Mouse (Mus musculus) gastrocnemius, adult 2 months (tissue): ENCODE measurements around the gene Abcc6. TPM values are rescaled to one million over a fixed set of nuclear protein-coding genes. Genes with fewer than 3 reads are reported as not detected.

Experiments used
- DNase-seq: peaks from one replicate; pipeline ENCODE4 v3.0.0; 2022
- H3K27ac ChIP-seq: fragments of 200-600 bp; 2 replicates; pipeline ENCODE4 v1.8.1; 2022; ENCODE audit warnings: mild to moderate bottlenecking
- H3K4me3 ChIP-seq: fragments of 200-600 bp; 2 replicates; pipeline ENCODE4 v1.8.1; 2022; ENCODE audit warnings: mild to moderate bottlenecking, moderate library complexity
- CTCF ChIP-seq: fragments of 200-600 bp; IDR thresholded peaks from 2 replicates; pipeline ENCODE4 v1.8.1; 2022; ENCODE audit warnings: antibody characterized with exemption, mild to moderate bottlenecking, moderate library complexity
- intact Hi-C: fragments of 180-260 bp; cut with DNase I; formaldehyde crosslinking; loops from one replicate; pipeline ENCODE4 v1.15.1; 2025
- long read RNA-seq, 2 experiments: library from polyadenylated mRNA; stranded (forward); transcript quantifications; one replicate each; pipeline ENCODE4 v2.0.0; 2021
- total RNA-seq, 2 experiments: library from RNA; stranded (reverse); gene quantifications; 2 replicates each; pipeline ENCODE4 v1.2.3; 2021

Gene Abcc6
- total RNA-seq: under 1 TPM in 1 of 2 experiments, not detected in 1; 0.20 TPM
- long read RNA-seq, experiment 1: 0 reads
- long read RNA-seq, experiment 2: 0 reads

GRCm38 (mm10) chr7:46030145-46030488, at the start of gene Abcc6:
Gene Abcc6, minus strand, starts transcription at chr7:46030302.
- Histone ChIP-seq H3K27ac (no peak within 1 kb of the TSS), H3K4me3 (no peak within 1 kb of the TSS)
- no peak for TF ChIP-seq CTCF
- intact Hi-C loops: no loop called here
- no peak for DNase-seq

- H3K4me3 ChIP-seq: no peak overlapping the region
- no peak overlapping the region for H3K27ac ChIP-seq
- DNase-seq: no peak
- intact Hi-C loops: no loop called here
- TF ChIP-seq CTCF: no peak
Observed at GRCm38 (mm10) chr7:46077675-46078074, 47.6 kb upstream of the Abcc6 start.

- no peak for DNase-seq
- H3K27ac ChIP-seq: no peak overlapping the region
- TF ChIP-seq CTCF: no peak
- H3K4me3 ChIP-seq: no peak overlapping the region
- intact Hi-C loops: no loop called here
Observed at GRCm38 (mm10) chr7:46076844-46077243, 46.7 kb upstream of the Abcc6 start.

GRCm38 (mm10) chr7:46068831-46069230, 38.7 kb upstream of the Abcc6 start:
- peak; percentile 59 for DNase-seq
- intact Hi-C loops: no loop called here
- peak overlapping the region; percentile 72 for H3K27ac ChIP-seq
- no peak for TF ChIP-seq CTCF
- H3K4me3 ChIP-seq: no peak overlapping the region

- Histone ChIP-seq H3K27ac (no peak overlapping the region), H3K4me3 (no peak overlapping the region)
- no peak for TF ChIP-seq CTCF
- intact Hi-C loops: no loop called here
- no peak for DNase-seq
Observed at GRCm38 (mm10) chr7:46063296-46063695, 33.2 kb upstream of the Abcc6 start.

- intact Hi-C loops: no loop called here
Observed at GRCm38 (mm10) chr7:46061614-46062013, 31.5 kb upstream of the Abcc6 start.

GRCm38 (mm10) chr7:46060688-46061087, 30.6 kb upstream of the Abcc6 start:
- no peak overlapping the region for H3K4me3 ChIP-seq
- TF ChIP-seq CTCF: no peak
- no peak for DNase-seq
- intact Hi-C loops: no loop called here
- no peak overlapping the region for H3K27ac ChIP-seq

More at GRCm38 (mm10) chr7:46061614-46062013, 31.5 kb upstream of the Abcc6 start:
- no peak for TF ChIP-seq CTCF
- no peak for DNase-seq
- no peak overlapping the region for H3K27ac ChIP-seq
- no peak overlapping the region for H3K4me3 ChIP-seq

- no peak for TF ChIP-seq CTCF
- intact Hi-C loops: no loop called here
- H3K4me3 ChIP-seq: peak overlapping the region; percentile 26; the same call in 1 of the 2 replicates
- no peak overlapping the region for H3K27ac ChIP-seq
- DNase-seq: no peak
Observed at GRCm38 (mm10) chr7:46058882-46059281, 28.8 kb upstream of the Abcc6 start.

- Histone ChIP-seq H3K27ac (no peak overlapping the region), H3K4me3 (no peak overlapping the region)
- DNase-seq: no peak
- no peak for TF ChIP-seq CTCF
- intact Hi-C loops: no loop called here
Observed at GRCm38 (mm10) chr7:46053566-46053965, 23.5 kb upstream of the Abcc6 start.

- peak; percentile 28; the same call in 1 of the 2 replicates for TF ChIP-seq CTCF
- Histone ChIP-seq H3K27ac (no peak overlapping the region), H3K4me3 (no peak overlapping the region)
- intact Hi-C loops: no loop called here
- no peak for DNase-seq
Observed at GRCm38 (mm10) chr7:46052161-46052821, 22.2 kb upstream of the Abcc6 start.

GRCm38 (mm10) chr7:46049981-46050380, 19.9 kb upstream of the Abcc6 start:
- DNase-seq: no peak
- no peak overlapping the region for H3K4me3 ChIP-seq
- H3K27ac ChIP-seq: no peak overlapping the region
- no peak for TF ChIP-seq CTCF
- intact Hi-C loops: no loop called here

GRCm38 (mm10) chr7:46047873-46048562, 17.9 kb upstream of the Abcc6 start:
- DNase-seq: no peak
- H3K4me3 ChIP-seq: no peak overlapping the region
- H3K27ac ChIP-seq: no peak overlapping the region
- intact Hi-C loops: no loop called here
- no peak for TF ChIP-seq CTCF

GRCm38 (mm10) chr7:46045882-46046281, 15.8 kb upstream of the Abcc6 start:
- no peak for DNase-seq
- TF ChIP-seq CTCF: no peak
- intact Hi-C loops: no loop called here
- H3K27ac ChIP-seq: no peak overlapping the region
- no peak overlapping the region for H3K4me3 ChIP-seq

GRCm38 (mm10) chr7:46044106-46044505, 14.0 kb upstream of the Abcc6 start:
- Histone ChIP-seq H3K27ac (no peak overlapping the region), H3K4me3 (no peak overlapping the region)
- intact Hi-C loops: no loop called here
- DNase-seq: no peak
- no peak for TF ChIP-seq CTCF
